Mouse (Mus musculus) forebrain, embryonic 10.5 days (tissue): ENCODE data around the gene Pde7b. TPM values are rescaled to one million over a fixed set of nuclear protein-coding genes. Genes with fewer than 3 reads are reported as not detected.

Experiments
- DNase-seq: peaks from one replicate; pipeline ENCODE4 v3.0.0-alpha.2; 2017; ENCODE audit warnings: low spot score; ENCODE audit errors: extremely low spot score
- H3K27ac ChIP-seq: fragments of 300-500 bp; sonication (generic); 2 replicates; pipeline ENCODE4 v1.5.1; 2016; ENCODE audit warnings: mild to moderate bottlenecking
- H3K27me3 ChIP-seq: fragments of 300-500 bp; sonication (generic); 2 replicates; pipeline ENCODE4 v1.6.1; 2016; ENCODE audit warnings: mild to moderate bottlenecking; ENCODE audit not compliant: poor library complexity, severe bottlenecking
- H3K36me3 ChIP-seq: fragments of 300-500 bp; sonication (generic); replicated peaks from 2 replicates; pipeline ENCODE4 v1.6.1; 2016; ENCODE audit warnings: mild to moderate bottlenecking, moderate library complexity
- H3K4me1 ChIP-seq: fragments of 300-500 bp; sonication (generic); 2 replicates; pipeline ENCODE4 v1.6.1; 2016
- H3K4me3 ChIP-seq: fragments of 300-500 bp; sonication (generic); 2 replicates; pipeline ENCODE4 v1.5.1; 2016; ENCODE audit warnings: mild to moderate bottlenecking, moderate library complexity
- H3K9me3 ChIP-seq: fragments of 300-500 bp; sonication (generic); 2 replicates; pipeline ENCODE4 v1.6.1; 2016; ENCODE audit warnings: mild to moderate bottlenecking, moderate library complexity
- WGBS: fragments of 180-500 bp; shearing (Covaris S2); methylation state at CpG from one replicate; pipeline ENCODE4 v1.1.7; 2016; 5-methylcytosine and 5-hydroxymethylcytosine counted together
- polyA plus RNA-seq: library from polyadenylated mRNA; unstranded; fragments of >200 nt; fragmentation: Nextera tagmentation; extraction: Ambion mirVana; gene quantifications from 2 replicates; pipeline ENCODE4 v1.2.1, GENCODE M21; 2016

The Pde7b gene
- polyA plus RNA-seq, 1 experiment from 2014 or later: 0.89 TPM

- Histone ChIP-seq H3K27ac (no peak overlapping the region), H3K27me3 (no peaks in the 10 kb centered on the region)
- WGBS: 92% methylated on average over 9 of the region's 9 CpGs
Observed at GRCm38 (mm10) chr10:20699874-20700273, 25.0 kb downstream of the Pde7b start.

GRCm38 (mm10) chr10:20695637-20696036 lies 29.2 kb downstream of the Pde7b start:
- Histone ChIP-seq H3K4me3 (no peak overlapping the region), H3K36me3 (no peaks in the 10 kb centered on the region), H3K9me3 (no peaks in the 10 kb centered on the region), H3K27ac (no peak overlapping the region), H3K4me1 (no peaks in the 10 kb centered on the region), H3K27me3 (no peaks in the 10 kb centered on the region)
- DNase-seq: no peak
- 92% methylated on average over 11 of the region's 11 CpGs for WGBS

More at GRCm38 (mm10) chr10:20699874-20700273, 25.0 kb downstream of the Pde7b start:
- Histone ChIP-seq H3K9me3 (no peaks in the 10 kb centered on the region), H3K36me3 (no peaks in the 10 kb centered on the region), H3K4me1 (no peaks in the 10 kb centered on the region), H3K4me3 (no peak overlapping the region)
- DNase-seq: no peak

- no peak for DNase-seq
- no peaks in the 10 kb centered on the region for H3K36me3 ChIP-seq
- no peak overlapping the region for H3K4me3 ChIP-seq
- H3K4me1 ChIP-seq: no peaks in the 10 kb centered on the region
- no peaks in the 10 kb centered on the region for H3K27me3 ChIP-seq
- no peak overlapping the region for H3K27ac ChIP-seq
- 86% methylated on average over 9 of the region's 9 CpGs for WGBS
- no peaks in the 10 kb centered on the region for H3K9me3 ChIP-seq
Observed at GRCm38 (mm10) chr10:20690002-20690401, 34.9 kb downstream of the Pde7b start.

GRCm38 (mm10) chr10:20684151-20684550 lies 40.7 kb downstream of the Pde7b start:
- Histone ChIP-seq H3K4me3 (no peak overlapping the region), H3K9me3 (no peaks in the 10 kb centered on the region; the same call in 1 of the 2 replicates), H3K4me1 (no peaks in the 10 kb centered on the region), H3K27me3 (no peaks in the 10 kb centered on the region), H3K27ac (no peak overlapping the region), H3K36me3 (no peaks in the 10 kb centered on the region)
- DNase-seq: no peak
- 89% methylated on average over 2 of the region's 2 CpGs for WGBS

- Histone ChIP-seq H3K9me3 (no peaks in the 10 kb centered on the region; the same call in 1 of the 2 replicates), H3K4me1 (no peaks in the 10 kb centered on the region), H3K27ac (no peak overlapping the region), H3K36me3 (no peaks in the 10 kb centered on the region), H3K4me3 (no peak overlapping the region), H3K27me3 (no peaks in the 10 kb centered on the region)
- DNase-seq: no peak
- 93% methylated on average over 3 of the region's 3 CpGs for WGBS
Observed at GRCm38 (mm10) chr10:20680986-20681385, 43.9 kb downstream of the Pde7b start.

- Histone ChIP-seq H3K27ac (no peak overlapping the region), H3K4me3 (no peak overlapping the region), H3K36me3 (no peaks in the 10 kb centered on the region), H3K4me1 (no peaks in the 10 kb centered on the region), H3K27me3 (no peaks in the 10 kb centered on the region), H3K9me3 (no peaks in the 10 kb centered on the region; the same call in 1 of the 2 replicates)
- DNase-seq: no peak
- WGBS: 85% methylated on average over 3 of the region's 3 CpGs
Observed at GRCm38 (mm10) chr10:20675321-20675720, 49.6 kb downstream of the Pde7b start.

GRCm38 (mm10) chr10:20673798-20674197 lies 51.1 kb downstream of the Pde7b start:
- no peak overlapping the region for H3K27ac ChIP-seq
- H3K27me3 ChIP-seq: no peaks in the 10 kb centered on the region
- no peak for DNase-seq
- WGBS: 94% methylated on average over 4 of the region's 4 CpGs
- no peaks in the 10 kb centered on the region; the same call in 1 of the 2 replicates for H3K9me3 ChIP-seq
- H3K4me3 ChIP-seq: no peak overlapping the region
- H3K36me3 ChIP-seq: no peaks in the 10 kb centered on the region
- H3K4me1 ChIP-seq: peaks cover 9% of the 10 kb centered on the region

GRCm38 (mm10) chr10:20672591-20672990 lies 52.3 kb downstream of the Pde7b start:
- no peaks in the 10 kb centered on the region for H3K36me3 ChIP-seq
- peaks cover 18% of the 10 kb centered on the region for H3K4me1 ChIP-seq
- DNase-seq: no peak
- no peak overlapping the region for H3K4me3 ChIP-seq
- no peak overlapping the region for H3K27ac ChIP-seq
- WGBS: 92% methylated on average over 11 of the region's 11 CpGs
- no peaks in the 10 kb centered on the region; the same call in 1 of the 2 replicates for H3K9me3 ChIP-seq
- H3K27me3 ChIP-seq: no peaks in the 10 kb centered on the region

GRCm38 (mm10) chr10:20671621-20672020 lies 53.3 kb downstream of the Pde7b start:
- Histone ChIP-seq H3K27ac (no peak overlapping the region), H3K4me3 (no peak overlapping the region), H3K36me3 (no peaks in the 10 kb centered on the region), H3K4me1 (peaks cover 18% of the 10 kb centered on the region), H3K27me3 (no peaks in the 10 kb centered on the region), H3K9me3 (no peaks in the 10 kb centered on the region; the same call in 1 of the 2 replicates)
- WGBS: 93% methylated on average over 5 of the region's 5 CpGs
- DNase-seq: no peak

- Histone ChIP-seq H3K4me1 (peaks cover 18% of the 10 kb centered on the region), H3K27me3 (no peaks in the 10 kb centered on the region), H3K36me3 (no peaks in the 10 kb centered on the region), H3K27ac (no peak overlapping the region), H3K9me3 (no peaks in the 10 kb centered on the region; the same call in 1 of the 2 replicates), H3K4me3 (no peak overlapping the region)
- DNase-seq: no peak
- WGBS: 82% methylated on average over 8 of the region's 8 CpGs
Observed at GRCm38 (mm10) chr10:20670541-20670940, 54.3 kb downstream of the Pde7b start.

GRCm38 (mm10) chr10:20669467-20669866 lies 55.4 kb downstream of the Pde7b start:
- no peaks in the 10 kb centered on the region; the same call in 1 of the 2 replicates for H3K9me3 ChIP-seq
- peaks cover 18% of the 10 kb centered on the region for H3K4me1 ChIP-seq
- H3K27me3 ChIP-seq: no peaks in the 10 kb centered on the region
- H3K27ac ChIP-seq: 0 out of 2 replicates have a peak overlapping the region, but pooled peaks have one; percentile 51
- H3K4me3 ChIP-seq: no peak overlapping the region
- WGBS: 72% methylated on average over 10 of the region's 10 CpGs
- no peaks in the 10 kb centered on the region for H3K36me3 ChIP-seq
- DNase-seq: no peak

GRCm38 (mm10) chr10:20668577-20668976 lies 56.3 kb downstream of the Pde7b start:
- H3K4me3 ChIP-seq: no peak overlapping the region
- no peaks in the 10 kb centered on the region for H3K36me3 ChIP-seq
- no peaks in the 10 kb centered on the region; the same call in 1 of the 2 replicates for H3K9me3 ChIP-seq
- peaks cover 18% of the 10 kb centered on the region for H3K4me1 ChIP-seq
- DNase-seq: no peak
- 39% methylated on average over 4 of the region's 4 CpGs for WGBS
- H3K27ac ChIP-seq: no peak overlapping the region
- H3K27me3 ChIP-seq: no peaks in the 10 kb centered on the region

- peaks cover 20% of the 10 kb centered on the region for H3K4me1 ChIP-seq
- DNase-seq: no peak
- H3K27me3 ChIP-seq: no peaks in the 10 kb centered on the region
- H3K9me3 ChIP-seq: no peaks in the 10 kb centered on the region; the same call in 1 of the 2 replicates
- no peaks in the 10 kb centered on the region for H3K36me3 ChIP-seq
- 70% methylated on average over 2 of the region's 2 CpGs for WGBS
- no peak overlapping the region for H3K27ac ChIP-seq
- no peak overlapping the region for H3K4me3 ChIP-seq
Observed at GRCm38 (mm10) chr10:20666655-20667054, 58.2 kb downstream of the Pde7b start.

- no peak for DNase-seq
- H3K27me3 ChIP-seq: no peaks in the 10 kb centered on the region
- H3K4me3 ChIP-seq: no peak overlapping the region
- H3K27ac ChIP-seq: no peak overlapping the region
- H3K4me1 ChIP-seq: peaks cover 4% of the 10 kb centered on the region
- WGBS: 87% methylated on average over 7 of the region's 7 CpGs
- H3K9me3 ChIP-seq: no peaks in the 10 kb centered on the region
- H3K36me3 ChIP-seq: no peaks in the 10 kb centered on the region
Observed at GRCm38 (mm10) chr10:20662951-20663350, 61.9 kb downstream of the Pde7b start.
